Mouse (Mus musculus): ENCODE results near the gene Tfr2.

GRCm38 (mm10) chr5:137524251-137524515 is 45.5 kb upstream of the Tfr2 start:
- TF ChIP-seq EP300 (IDR thresholded peaks at IDR 0.05; ENCODE audit: low read depth) (no peak), CTCF (IDR thresholded peaks at IDR 0.05; ENCODE audit: low read depth) (no peak)
